Mouse (Mus musculus): ENCODE measurements around the gene Alg1.

- TF ChIP-seq SRF (IDR thresholded peaks at IDR 0.05; ENCODE audit: control insufficient read depth, insufficient read length, low read depth) (no peak), POLR2AphosphoS2 (IDR thresholded peaks at IDR 0.05; ENCODE audit: insufficient read length, low read depth) (no peak), MYOG (IDR thresholded peaks at IDR 0.05; ENCODE audit: control insufficient read depth in 1 of 3, insufficient read depth in 1 of 3, insufficient read length in 2 of 3, low read depth in 2 of 3) (no peak), MAX (IDR thresholded peaks at IDR 0.05; ENCODE audit: low read depth) (no peak), POLR2A (IDR thresholded peaks at IDR 0.05; ENCODE audit: insufficient read length, low read depth) (no peak), CEBPB (IDR thresholded peaks at IDR 0.05; ENCODE audit: insufficient read depth, poor library complexity, severe bottlenecking) (no peak), USF1 (IDR thresholded peaks at IDR 0.05; ENCODE audit: low read depth) (no peak), MYOD1 (IDR thresholded peaks at IDR 0.05; ENCODE audit: control insufficient read depth in 1 of 3, insufficient read length in 2 of 3, low read depth in 2 of 3) (no peak), TCF3 (IDR thresholded peaks at IDR 0.05; ENCODE audit: insufficient read length, low read depth) (no peak), E2F4 (IDR thresholded peaks at IDR 0.05; ENCODE audit: insufficient read depth) (no peak), REST (IDR thresholded peaks at IDR 0.05; ENCODE audit: insufficient read depth, insufficient read length) (no peak), TCF12 (IDR thresholded peaks at IDR 0.05; ENCODE audit: insufficient read depth, poor library complexity, severe bottlenecking) (no peak)
Observed at GRCm38 (mm10) chr16:5203200-5203599, 30.2 kb upstream of the Alg1 start.

Measured in myocyte (in vitro differentiated cells).